Mouse (Mus musculus) adipose tissue, adult 10 weeks (tissue): Measurements from ENCODE around the gene Olfr787. TPM values are rescaled to one million over a fixed set of nuclear protein-coding genes. Genes with fewer than 3 reads are reported as not detected.

Experiments used
- polyA plus RNA-seq: library from polyadenylated mRNA; stranded (reverse); fragments of 350-450 nt; fragmentation: Illumina TruSeq; extraction: RNeasy Lipid Tissue Mini Kit (QIAGEN cat#74804); gene quantifications from one replicate; pipeline ENCODE4 v1.2.3, GENCODE M21; 2014; ENCODE audit warnings: low read depth, low replicate concordance

Gene Olfr787
- not detected for polyA plus RNA-seq

GRCm38 (mm10) chr10:129461562-129461961 is at the start of gene Olfr787:
TSS of gene Olfr787 (plus strand) at chr10:129461862.

GRCm38 (mm10) chr10:129427006-129427405 is 34.7 kb upstream of the Olfr787 start, which contains the start of gene Olfr786:
TSS of gene Olfr786 (plus strand) at chr10:129427306.

GRCm38 (mm10) chr10:129470698-129471097 is 9.0 kb downstream of the Olfr787 start, which contains the start of gene Olfr788:
TSS of gene Olfr788 (plus strand) at chr10:129470998.

GRCm38 (mm10) chr10:129484452-129484851 is 22.8 kb downstream of the Olfr787 start, which contains the start of gene Olfr789:
TSS of gene Olfr789 (plus strand) at chr10:129484752.

GRCm38 (mm10) chr10:129498192-129498591 is 36.5 kb downstream of the Olfr787 start, which contains the start of gene Olfr790:
TSS of gene Olfr790 (plus strand) at chr10:129498492.

Other genes starting within 250 kb of the Olfr787 start
- gene Olfr774, start 225.7 kb upstream of the Olfr787 start, polyA plus RNA-seq, result not detected
- gene Olfr775, start 213.4 kb upstream of the Olfr787 start, polyA plus RNA-seq, result not detected
- gene Olfr776, start 202.7 kb upstream of the Olfr787 start, polyA plus RNA-seq, result not detected
- not detected for gene Olfr777, start 190.4 kb upstream of the Olfr787 start, polyA plus RNA-seq
- gene Olfr780, start 143.7 kb upstream of the Olfr787 start, polyA plus RNA-seq, result not detected
- not detected for gene Olfr781, start 133.0 kb upstream of the Olfr787 start, polyA plus RNA-seq
- gene Olfr782, start 113.0 kb upstream of the Olfr787 start, polyA plus RNA-seq, result not detected
- not detected for gene Olfr784, start 77.8 kb upstream of the Olfr787 start, polyA plus RNA-seq
- gene Olfr785, start 56.4 kb upstream of the Olfr787 start, polyA plus RNA-seq, result not detected
- gene Olfr786, start 34.6 kb upstream of the Olfr787 start, polyA plus RNA-seq, result not detected
- not detected for gene Olfr788, start 9.1 kb downstream of the Olfr787 start, polyA plus RNA-seq
- not detected for gene Olfr789, start 22.9 kb downstream of the Olfr787 start, polyA plus RNA-seq
- gene Olfr790, start 36.6 kb downstream of the Olfr787 start, polyA plus RNA-seq, result not detected
- gene Olfr791, start 59.9 kb downstream of the Olfr787 start, polyA plus RNA-seq, result not detected
- gene Olfr792, start 77.3 kb downstream of the Olfr787 start, polyA plus RNA-seq, result not detected
- not detected for gene Olfr794, start 105.8 kb downstream of the Olfr787 start, polyA plus RNA-seq
- not detected for gene Olfr796, start 150.7 kb downstream of the Olfr787 start, polyA plus RNA-seq
- not detected for gene Olfr798, start 166.1 kb downstream of the Olfr787 start, polyA plus RNA-seq
- gene Olfr799, start 175.6 kb downstream of the Olfr787 start, polyA plus RNA-seq, result not detected
- gene Olfr800, start 195.8 kb downstream of the Olfr787 start, polyA plus RNA-seq, result not detected
- not detected for gene Olfr801, start 212.0 kb downstream of the Olfr787 start, polyA plus RNA-seq
- gene Olfr802, start 226.3 kb downstream of the Olfr787 start, polyA plus RNA-seq, result not detected
- gene Olfr803, start 232.4 kb downstream of the Olfr787 start, polyA plus RNA-seq, result not detected
- gene Olfr804, start 241.3 kb downstream of the Olfr787 start, polyA plus RNA-seq, result not detected